9 mouse cellular contexts compared by ENCODE assay signal in genomic region chr2:103483289-103483985, GRCm38 (mm10). TPM values are rescaled to one million over a fixed set of nuclear protein-coding genes. Genes with fewer than 3 reads are reported as not detected.
A peak's percentile ranks its signal among the peaks of the same experiment; 100 is the strongest.
DNase-seq lines count a peak whose midpoint lies in the region; ATAC-seq and TF ChIP-seq lines count a peak whose summit lies in the region.
"Had no signal": no experiment of that assay in that cellular context is flagged by ENCODE, and none has a peak within 500 bp of the region (broad histone marks: within the 10 kb centered on the region; RNA-seq: fewer than 3 reads in every experiment).

No protein-coding gene starts in this region.

- TF ChIP-seq POLR2A in bone marrow macrophage, adult 2 months (IDR thresholded peaks at IDR 0.05; ENCODE audit: borderline replicate concordance, low read depth, low read length) = no peak

- ATAC-seq in heart, embryonic 13.5 days (ENCODE audit: extremely low read depth, insufficient number of reproducible peaks, low FRiP score, low TSS enrichment) = no peak
- no peak for ATAC-seq in hindbrain, embryonic 14.5 days (ENCODE audit: low FRiP score)
- no peak for ATAC-seq in midbrain, embryonic 14.5 days (ENCODE audit: low FRiP score, low TSS enrichment)

- DNase-seq in heart, adult 18-20 months = no peak
- DNase-seq in hindbrain, embryonic 14.5 days (ENCODE audit: low spot score) = no peak
- no peak for DNase-seq in midbrain, embryonic 14.5 days
- no peak for DNase-seq in left cerebral cortex, postnatal 4 days
- no peak for DNase-seq in kidney, adult 18-20 months
- DNase-seq in adipocyte (ENCODE audit: low spot score) = no peak
- DNase-seq: gastrocnemius, postnatal 14 days had no signal

- no peaks in the 10 kb centered on the region for H3K27me3 ChIP-seq in heart, embryonic 13.5 days (replicated peaks)
- H3K27me3 ChIP-seq in hindbrain, embryonic 14.5 days (ENCODE audit: control insufficient read depth, insufficient read depth, low read length) = no peaks in the 10 kb centered on the region
- no peaks in the 10 kb centered on the region for H3K27me3 ChIP-seq in midbrain, embryonic 14.5 days (ENCODE audit: control insufficient read depth, insufficient read depth, low read length)

- H3K9ac ChIP-seq in heart, embryonic 13.5 days = peak overlapping the region; percentile 96
- peak overlapping the region; percentile 85 for H3K9ac ChIP-seq in hindbrain, embryonic 14.5 days
- H3K9ac ChIP-seq in midbrain, embryonic 14.5 days (replicated peaks; ENCODE audit: low read length) = no peak overlapping the region; the same call in 1 of the 2 replicates

- no peaks in the 10 kb centered on the region for H3K9me3 ChIP-seq in heart, embryonic 13.5 days
- H3K9me3 ChIP-seq in hindbrain, embryonic 14.5 days (ENCODE audit: control insufficient read depth, low read length) = no peaks in the 10 kb centered on the region
- H3K9me3 ChIP-seq in midbrain, embryonic 14.5 days (ENCODE audit: control insufficient read depth, low read length) = no peaks in the 10 kb centered on the region

- peak overlapping the region; percentile 87 for H3K4me2 ChIP-seq in heart, embryonic 13.5 days
- peak overlapping the region; percentile 67 for H3K4me2 ChIP-seq in hindbrain, embryonic 14.5 days (replicated peaks)
- H3K4me2 ChIP-seq in midbrain, embryonic 14.5 days (ENCODE audit: low read length) = peak overlapping the region; percentile 76

- no peak for TF ChIP-seq CTCF in bone marrow macrophage, adult 2 months (IDR thresholded peaks at IDR 0.05; ENCODE audit: low read depth, low read length)

- no peak overlapping the region for H3K27ac ChIP-seq in heart, embryonic 13.5 days (replicated peaks)
- H3K27ac ChIP-seq in bone marrow macrophage, adult 2 months (ENCODE audit: insufficient read depth, low read depth, low read length) = peak overlapping the region; percentile 88
- no peak overlapping the region for H3K27ac ChIP-seq in hindbrain, embryonic 14.5 days
- H3K27ac ChIP-seq in midbrain, embryonic 14.5 days (replicated peaks; ENCODE audit: low read depth, low read length) = no peak overlapping the region

- peaks cover 29% of the 10 kb centered on the region for H3K4me1 ChIP-seq in heart, embryonic 13.5 days
- H3K4me1 ChIP-seq in bone marrow macrophage, adult 2 months (ENCODE audit: control insufficient read depth, insufficient read depth, low read length) = peaks cover 41% of the 10 kb centered on the region
- H3K4me1 ChIP-seq in hindbrain, embryonic 14.5 days (replicated peaks; ENCODE audit: control insufficient read depth, insufficient read depth, low read length) = peaks cover 16% of the 10 kb centered on the region
- H3K4me1 ChIP-seq in midbrain, embryonic 14.5 days (ENCODE audit: control insufficient read depth, insufficient read depth, low read length) = peaks cover 18% of the 10 kb centered on the region

- H3K36me3 ChIP-seq in heart, embryonic 13.5 days = no peaks in the 10 kb centered on the region
- no peaks in the 10 kb centered on the region for H3K36me3 ChIP-seq in hindbrain, embryonic 14.5 days (replicated peaks; ENCODE audit: control insufficient read depth, insufficient read depth)
- no peaks in the 10 kb centered on the region for H3K36me3 ChIP-seq in midbrain, embryonic 14.5 days (ENCODE audit: control insufficient read depth, insufficient read depth, low read length)

- 47% methylated on average over 7 of the region's 7 CpGs for WGBS in heart, embryonic 13.5 days
- 86% methylated on average over 7 of the region's 7 CpGs for WGBS in hindbrain, embryonic 14.5 days
- WGBS in midbrain, embryonic 14.5 days = 89% methylated on average over 7 of the region's 7 CpGs

- intact Hi-C loops in left cerebral cortex, postnatal 4 days (cut with DNase I) = no loop called here

- H3K4me3 ChIP-seq in heart, embryonic 13.5 days = peak overlapping the region; percentile 93
- H3K4me3 ChIP-seq in bone marrow macrophage, adult 2 months (ENCODE audit: insufficient read depth, low read length) = peak overlapping the region; percentile 80
- peak overlapping the region; percentile 66 for H3K4me3 ChIP-seq in hindbrain, embryonic 14.5 days (replicated peaks; ENCODE audit: low read length)
- H3K4me3 ChIP-seq in midbrain, embryonic 14.5 days (replicated peaks; ENCODE audit: low read depth, low read length) = peak overlapping the region; percentile 77

RNA-seq across cellular contexts. Expression of gene Cat, which starts 1.5 kb away (rescaled TPM):
- 71.3 and 81.0 TPM in 2 replicates for polyA plus RNA-seq in heart, embryonic 13.5 days (2015; fragmentation: Nextera tagmentation; extraction: Ambion mirVana)
- 100 to 1,000 TPM; 220 to 288 TPM for total RNA-seq in heart, adult 18-20 months (2021)
- 577 and 608 TPM in 2 replicates for polyA plus RNA-seq in bone marrow macrophage, adult 2 months (2012; ENCODE audit: insufficient read depth, insufficient read length, missing spikeins)
- 102 and 107 TPM in 2 replicates for polyA plus RNA-seq in hindbrain, embryonic 14.5 days (2014; fragmentation: Nextera tagmentation; extraction: Ambion mirVana)
- polyA plus RNA-seq in midbrain, embryonic 14.5 days (2014; fragmentation: Nextera tagmentation; extraction: Ambion mirVana) = 84.3 and 102 TPM in 2 replicates
- 10 to 100 TPM; 80.5 to 83.4 TPM for total RNA-seq in left cerebral cortex, postnatal 4 days (2021)
